Mouse (Mus musculus) heart, adult 11 months (tissue): ENCODE results near the gene Slc18b1.

Experiments
- DNase-seq: peaks from one replicate; pipeline ENCODE4 v3.0.0; 2022

Gene Slc18b1

GRCm38 (mm10) chr10:23811635-23812437, 15.1 kb downstream of the Slc18b1 start:
- no peak for DNase-seq

GRCm38 (mm10) chr10:23812438-23812759, 15.6 kb downstream of the Slc18b1 start:
- DNase-seq = no peak

- no peak for DNase-seq
Observed at GRCm38 (mm10) chr10:23812852-23813766, 16.3 kb downstream of the Slc18b1 start.

- DNase-seq = no peak
Observed at GRCm38 (mm10) chr10:23815168-23815567, 18.4 kb downstream of the Slc18b1 start.

GRCm38 (mm10) chr10:23816241-23816640, 19.5 kb downstream of the Slc18b1 start:
- DNase-seq = no peak

- DNase-seq = peak; percentile 86
Observed at GRCm38 (mm10) chr10:23826516-23826915, 29.7 kb downstream of the Slc18b1 start.

- peak; percentile 70 for DNase-seq
Observed at GRCm38 (mm10) chr10:23836003-23836964, 39.5 kb downstream of the Slc18b1 start.

- DNase-seq = no peak
Observed at GRCm38 (mm10) chr10:23837115-23837514, 40.3 kb downstream of the Slc18b1 start.

- DNase-seq = peak; percentile 36
Observed at GRCm38 (mm10) chr10:23838910-23839309, 42.1 kb downstream of the Slc18b1 start.

- DNase-seq = peak; percentile 70
Observed at GRCm38 (mm10) chr10:23839368-23839767, 42.6 kb downstream of the Slc18b1 start.

GRCm38 (mm10) chr10:23840496-23840895, 43.7 kb downstream of the Slc18b1 start:
- DNase-seq = peak; percentile 60

- DNase-seq = no peak
Observed at GRCm38 (mm10) chr10:23851228-23851912, 54.6 kb downstream of the Slc18b1 start, which contains the start of gene Vnn3. TSS of gene Vnn3 (plus strand) at chr10:23851462.

GRCm38 (mm10) chr10:23852096-23852495, 55.3 kb downstream of the Slc18b1 start:
- no peak for DNase-seq

GRCm38 (mm10) chr10:23864362-23865312, 67.9 kb downstream of the Slc18b1 start:
- DNase-seq = no peak
